Mouse (Mus musculus): Measurements from ENCODE around the gene Wdr24. TPM values are rescaled to one million over a fixed set of nuclear protein-coding genes. Genes with fewer than 3 reads are reported as not detected.

Gene Wdr24
- polyA plus RNA-seq (2015; fragmentation: Nextera tagmentation; extraction: Ambion mirVana), result 26.6 and 30.7 TPM in 2 replicates

- Histone ChIP-seq H3K4me3 (peak within 1 kb of the TSS; percentile 61), H3K27ac (peak within 1 kb of the TSS; percentile 66), H3K36me3 (peaks cover 48% of the 10 kb centered on the region), H3K4me1 (replicated peaks) (peaks cover 55% of the 10 kb centered on the region), H3K9ac (peak within 1 kb of the TSS; percentile 87), H3K27me3 (peaks cover 20% of the 10 kb centered on the region), H3K4me2 (peak within 1 kb of the TSS; percentile 92), H3K9me3 (no peaks in the 10 kb centered on the region)
- ATAC-seq (ENCODE audit: low FRiP score), result peak; percentile 56; the same call in 1 of the 2 replicates
- under 1% methylated on average over 18 of the region's 18 CpGs for WGBS
Measured at GRCm38 (mm10) chr17:25823452-25823851, at the start of gene Wdr24. Gene Wdr24, plus strand, starts transcription at chr17:25823627.

GRCm38 (mm10) chr17:25775318-25776062 lies 47.9 kb upstream of the Wdr24 start:
- Histone ChIP-seq H3K9ac (no peak overlapping the region), H3K27ac (no peak overlapping the region), H3K36me3 (peaks cover 33% of the 10 kb centered on the region), H3K9me3 (no peaks in the 10 kb centered on the region), H3K27me3 (no peaks in the 10 kb centered on the region), H3K4me1 (replicated peaks) (peaks cover 13% of the 10 kb centered on the region), H3K4me2 (no peak overlapping the region), H3K4me3 (no peak overlapping the region)
- ATAC-seq (ENCODE audit: low FRiP score), result no peak
- 84% methylated on average over 10 of the region's 10 CpGs for WGBS

- Histone ChIP-seq H3K27me3 (no peaks in the 10 kb centered on the region), H3K27ac (no peak overlapping the region), H3K36me3 (peaks cover 57% of the 10 kb centered on the region), H3K4me3 (no peak overlapping the region), H3K9ac (no peak overlapping the region), H3K4me2 (no peak overlapping the region), H3K4me1 (replicated peaks) (peaks cover 16% of the 10 kb centered on the region), H3K9me3 (no peaks in the 10 kb centered on the region)
- WGBS, result 97% methylated on average over 5 of the region's 5 CpGs
- no peak for ATAC-seq (ENCODE audit: low FRiP score)
Measured at GRCm38 (mm10) chr17:25777948-25778347, 45.5 kb upstream of the Wdr24 start.

- no peak overlapping the region for H3K4me2 ChIP-seq
- no peak overlapping the region for H3K9ac ChIP-seq
- H3K4me1 ChIP-seq (replicated peaks), result peaks cover 31% of the 10 kb centered on the region
- H3K36me3 ChIP-seq, result peaks cover 71% of the 10 kb centered on the region
- WGBS, result 87% methylated on average over 6 of the region's 6 CpGs
- no peaks in the 10 kb centered on the region for H3K9me3 ChIP-seq
- no peak overlapping the region for H3K27ac ChIP-seq
- ATAC-seq (ENCODE audit: low FRiP score), result no peak
- no peaks in the 10 kb centered on the region for H3K27me3 ChIP-seq
- no peak overlapping the region for H3K4me3 ChIP-seq
Measured at GRCm38 (mm10) chr17:25781339-25781738, 42.1 kb upstream of the Wdr24 start.

- H3K4me2 ChIP-seq, result 0 out of 2 replicates have a peak overlapping the region, but pooled peaks have one; percentile 13
- WGBS, result 66% methylated on average over 7 of the region's 7 CpGs
- 0 out of 2 replicates have a peak overlapping the region, but pooled peaks have one; percentile 74 for H3K4me3 ChIP-seq
- H3K9me3 ChIP-seq, result no peaks in the 10 kb centered on the region
- H3K4me1 ChIP-seq (replicated peaks), result peaks cover 31% of the 10 kb centered on the region
- ATAC-seq (ENCODE audit: low FRiP score), result no peak
- H3K27ac ChIP-seq, result no peak overlapping the region
- H3K9ac ChIP-seq, result peak overlapping the region; percentile 88
- H3K36me3 ChIP-seq, result peaks cover 65% of the 10 kb centered on the region
- H3K27me3 ChIP-seq, result no peaks in the 10 kb centered on the region
Measured at GRCm38 (mm10) chr17:25783086-25783485, 40.3 kb upstream of the Wdr24 start.

GRCm38 (mm10) chr17:25783861-25784574 lies 39.4 kb upstream of the Wdr24 start:
- peak overlapping the region; percentile 74 for H3K4me3 ChIP-seq
- H3K4me2 ChIP-seq, result peak overlapping the region; percentile 90
- H3K9me3 ChIP-seq, result no peaks in the 10 kb centered on the region
- H3K36me3 ChIP-seq, result peaks cover 62% of the 10 kb centered on the region
- peak overlapping the region; percentile 88 for H3K9ac ChIP-seq
- peaks cover 31% of the 10 kb centered on the region for H3K4me1 ChIP-seq (replicated peaks)
- 86% methylated on average over 15 of the region's 15 CpGs for WGBS
- no peaks in the 10 kb centered on the region for H3K27me3 ChIP-seq
- H3K27ac ChIP-seq, result peak overlapping the region; percentile 91; the same call in 1 of the 2 replicates
- ATAC-seq (ENCODE audit: low FRiP score), result no peak

- under 1% methylated on average over 23 of the region's 23 CpGs for WGBS
Measured at GRCm38 (mm10) chr17:25785281-25785745, 38.1 kb upstream of the Wdr24 start, which contains the start of gene Haghl. Gene Haghl, minus strand, starts transcription at chr17:25785673.

GRCm38 (mm10) chr17:25786280-25786679 lies 37.1 kb upstream of the Wdr24 start, which contains the start of gene Ccdc78:
Gene Ccdc78, plus strand, starts transcription at chr17:25786580.
- Histone ChIP-seq H3K9me3 (no peaks in the 10 kb centered on the region), H3K4me1 (replicated peaks) (peaks cover 41% of the 10 kb centered on the region), H3K27ac (peak within 1 kb of the TSS; percentile 91), H3K9ac (peak within 1 kb of the TSS; percentile 88), H3K4me2 (peak within 1 kb of the TSS; percentile 90), H3K36me3 (peaks cover 53% of the 10 kb centered on the region), H3K4me3 (peak within 1 kb of the TSS; percentile 74), H3K27me3 (no peaks in the 10 kb centered on the region)
- WGBS, result 84% methylated on average over 3 of the region's 3 CpGs
- ATAC-seq (ENCODE audit: low FRiP score), result no peak

More at GRCm38 (mm10) chr17:25785281-25785745, 38.1 kb upstream of the Wdr24 start, which contains the start of gene Haghl:
- peaks cover 32% of the 10 kb centered on the region for H3K4me1 ChIP-seq (replicated peaks)
- H3K4me2 ChIP-seq, result peak within 1 kb of the TSS; percentile 90
- no peaks in the 10 kb centered on the region for H3K27me3 ChIP-seq
- H3K36me3 ChIP-seq, result peaks cover 63% of the 10 kb centered on the region
- no peaks in the 10 kb centered on the region for H3K9me3 ChIP-seq
- peak within 1 kb of the TSS; percentile 88 for H3K9ac ChIP-seq
- peak within 1 kb of the TSS; percentile 74 for H3K4me3 ChIP-seq
- peak within 1 kb of the TSS; percentile 91 for H3K27ac ChIP-seq
- peak; percentile 82 for ATAC-seq (ENCODE audit: low FRiP score)

GRCm38 (mm10) chr17:25786781-25787504 lies 36.5 kb upstream of the Wdr24 start:
- peaks cover 46% of the 10 kb centered on the region for H3K36me3 ChIP-seq
- H3K4me3 ChIP-seq, result no peak overlapping the region
- 94% methylated on average over 9 of the region's 9 CpGs for WGBS
- H3K27ac ChIP-seq, result no peak overlapping the region
- H3K27me3 ChIP-seq, result no peaks in the 10 kb centered on the region
- ATAC-seq (ENCODE audit: low FRiP score), result no peak
- H3K4me2 ChIP-seq, result no peak overlapping the region
- H3K4me1 ChIP-seq (replicated peaks), result peaks cover 46% of the 10 kb centered on the region
- 0 out of 2 replicates have a peak overlapping the region, but pooled peaks have one; percentile 13 for H3K9ac ChIP-seq
- no peaks in the 10 kb centered on the region for H3K9me3 ChIP-seq

- Histone ChIP-seq H3K4me3 (peak overlapping the region; percentile 78), H3K4me2 (peak overlapping the region; percentile 88), H3K27me3 (peaks cover 3% of the 10 kb centered on the region; the same call in 1 of the 2 replicates), H3K9ac (peak overlapping the region; percentile 90), H3K4me1 (replicated peaks) (peaks cover 54% of the 10 kb centered on the region), H3K36me3 (peaks cover 23% of the 10 kb centered on the region), H3K27ac (peak overlapping the region; percentile 93), H3K9me3 (no peaks in the 10 kb centered on the region)
- ATAC-seq (ENCODE audit: low FRiP score), result no peak
- 27% methylated on average over 19 of the region's 19 CpGs for WGBS
Measured at GRCm38 (mm10) chr17:25791320-25791842, 32.0 kb upstream of the Wdr24 start.

- Histone ChIP-seq H3K4me1 (replicated peaks) (peaks cover 60% of the 10 kb centered on the region), H3K36me3 (peaks cover 23% of the 10 kb centered on the region), H3K4me3 (peak overlapping the region; percentile 78), H3K4me2 (peak overlapping the region; percentile 88), H3K27ac (peak overlapping the region; percentile 93), H3K27me3 (peaks cover 4% of the 10 kb centered on the region; the same call in 1 of the 2 replicates), H3K9ac (peak overlapping the region; percentile 90), H3K9me3 (no peaks in the 10 kb centered on the region)
- under 1% methylated on average over 45 of the region's 45 CpGs for WGBS
- peak; percentile 66 for ATAC-seq (ENCODE audit: low FRiP score)
Measured at GRCm38 (mm10) chr17:25791843-25792527, 31.4 kb upstream of the Wdr24 start.

All from hindbrain, embryonic 13.5 days (tissue).